Mouse (Mus musculus): ENCODE measurements around the gene Olfr1323.

Gene Olfr1323

GRCm38 (mm10) chrX:50019259-50019658 lies at the start of gene Olfr1323:
Gene Olfr1323, minus strand, starts transcription at chrX:50019359.
- no peak for DNase-seq (ENCODE audit: low spot score in 2 of 2)

- peak in 1 of 2 experiments; percentile 16 for DNase-seq (ENCODE audit: low spot score in 2 of 2)
Measured at GRCm38 (mm10) chrX:50012242-50012641, 6.9 kb downstream of the Olfr1323 start.

All from left cerebral cortex, adult 9 months (tissue).